Mouse (Mus musculus) limb, embryonic 13.5 days (tissue): Measurements from ENCODE around the gene Bmp7. TPM values are rescaled to one million over a fixed set of nuclear protein-coding genes. Genes with fewer than 3 reads are reported as not detected.

ENCODE experiments used
- ATAC-seq: fragments of 200-750 bp; cut with Nextera tagmentation; 2 replicates; pipeline ENCODE4 v1.8.0; 2017; ENCODE audit warnings: low read depth, moderate number of reproducible peaks, moderate TSS enrichment; ENCODE audit not compliant: low FRiP score
- H3K27ac ChIP-seq: fragments of 300-500 bp; sonication (generic); 2 replicates; pipeline ENCODE4 v1.5.1; 2015; ENCODE audit warnings: inconsistent platforms, mild to moderate bottlenecking, moderate library complexity
- H3K27me3 ChIP-seq: fragments of 300-500 bp; sonication (generic); 2 replicates; pipeline ENCODE4 v1.6.1; 2015; ENCODE audit warnings: mild to moderate bottlenecking, inconsistent platforms
- H3K36me3 ChIP-seq: fragments of 300-500 bp; sonication (generic); 2 replicates; pipeline ENCODE4 v1.6.1; 2015; ENCODE audit warnings: inconsistent platforms, mild to moderate bottlenecking, moderate library complexity
- H3K4me1 ChIP-seq: fragments of 300-500 bp; sonication (generic); 2 replicates; pipeline ENCODE4 v1.6.1; 2015; ENCODE audit warnings: inconsistent platforms
- H3K4me2 ChIP-seq: fragments of 300-500 bp; sonication (generic); replicated peaks from 2 replicates; pipeline ENCODE4 v1.6.1; 2015; ENCODE audit warnings: inconsistent platforms, mild to moderate bottlenecking, moderate library complexity
- H3K4me3 ChIP-seq: fragments of 300-500 bp; sonication (generic); 2 replicates; pipeline ENCODE4 v1.5.1; 2015; ENCODE audit warnings: moderate library complexity, mild to moderate bottlenecking, inconsistent platforms
- H3K9ac ChIP-seq: fragments of 300-500 bp; sonication (generic); 2 replicates; pipeline ENCODE4 v1.6.1; 2015; ENCODE audit warnings: mild to moderate bottlenecking, inconsistent platforms
- H3K9me3 ChIP-seq: fragments of 300-500 bp; sonication (generic); 2 replicates; pipeline ENCODE4 v1.6.1; 2016; ENCODE audit warnings: inconsistent platforms
- WGBS: fragments of 180-500 bp; shearing (Covaris S2); methylation state at CpG from one replicate; pipeline ENCODE4 v1.1.7; 2015; 5-methylcytosine and 5-hydroxymethylcytosine counted together
- polyA plus RNA-seq: library from polyadenylated mRNA; unstranded; fragments of >200 nt; fragmentation: Nextera tagmentation; extraction: Ambion mirVana; gene quantifications from 2 replicates; pipeline ENCODE4 v1.2.1, GENCODE M21; 2015

The Bmp7 gene
- polyA plus RNA-seq, 1 experiment from 2014 or later = 32.5 TPM

DNA sequence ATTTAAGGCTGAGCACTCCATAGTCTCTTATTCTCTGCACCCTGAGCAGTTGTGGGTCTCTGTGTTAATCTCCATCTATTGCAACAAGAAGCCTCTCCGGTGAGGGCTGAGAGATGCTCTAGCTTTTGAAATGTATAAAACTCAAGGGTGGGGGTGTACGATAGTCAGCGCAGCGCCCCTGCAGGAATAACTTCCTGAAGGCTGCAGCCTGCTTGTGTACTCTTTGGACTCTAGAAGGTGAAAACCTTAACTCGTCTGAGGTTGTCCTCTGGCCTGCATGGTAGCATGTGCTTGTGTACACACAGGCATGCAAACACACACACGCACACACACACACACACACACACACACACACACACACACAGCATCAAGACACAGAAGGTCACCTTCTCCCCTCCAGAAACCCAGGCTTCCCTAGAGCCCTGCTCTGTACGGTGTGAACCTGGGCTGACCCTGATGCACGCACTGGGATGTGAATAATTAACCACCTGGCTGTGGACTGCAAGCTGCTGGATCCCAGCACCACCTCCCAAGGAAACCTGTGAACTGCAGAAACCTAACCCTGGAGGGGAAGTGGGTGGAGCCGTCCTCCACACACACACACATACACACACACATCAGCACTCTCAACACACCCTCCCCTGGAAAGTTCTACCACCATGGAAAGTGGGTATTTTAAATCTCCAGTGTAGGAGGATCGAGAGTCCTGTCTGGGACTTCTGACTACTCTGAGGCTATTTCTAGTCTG lies 39.0 kb downstream of the Bmp7 start:
- Histone ChIP-seq H3K9ac (no peak overlapping the region), H3K4me3 (no peak overlapping the region), H3K4me1 (peaks cover 41% of the 10 kb centered on the region), H3K27ac (no peak overlapping the region; the same call in 1 of the 2 replicates), H3K36me3 (peaks cover 31% of the 10 kb centered on the region), H3K4me2 (no peak overlapping the region), H3K27me3 (no peaks in the 10 kb centered on the region), H3K9me3 (peaks cover 10% of the 10 kb centered on the region; the same call in 1 of the 2 replicates)
- ATAC-seq = peak; percentile 45; the same call in 1 of the 2 replicates
- 50% methylated on average over 10 of the region's 10 CpGs for WGBS

DNA sequence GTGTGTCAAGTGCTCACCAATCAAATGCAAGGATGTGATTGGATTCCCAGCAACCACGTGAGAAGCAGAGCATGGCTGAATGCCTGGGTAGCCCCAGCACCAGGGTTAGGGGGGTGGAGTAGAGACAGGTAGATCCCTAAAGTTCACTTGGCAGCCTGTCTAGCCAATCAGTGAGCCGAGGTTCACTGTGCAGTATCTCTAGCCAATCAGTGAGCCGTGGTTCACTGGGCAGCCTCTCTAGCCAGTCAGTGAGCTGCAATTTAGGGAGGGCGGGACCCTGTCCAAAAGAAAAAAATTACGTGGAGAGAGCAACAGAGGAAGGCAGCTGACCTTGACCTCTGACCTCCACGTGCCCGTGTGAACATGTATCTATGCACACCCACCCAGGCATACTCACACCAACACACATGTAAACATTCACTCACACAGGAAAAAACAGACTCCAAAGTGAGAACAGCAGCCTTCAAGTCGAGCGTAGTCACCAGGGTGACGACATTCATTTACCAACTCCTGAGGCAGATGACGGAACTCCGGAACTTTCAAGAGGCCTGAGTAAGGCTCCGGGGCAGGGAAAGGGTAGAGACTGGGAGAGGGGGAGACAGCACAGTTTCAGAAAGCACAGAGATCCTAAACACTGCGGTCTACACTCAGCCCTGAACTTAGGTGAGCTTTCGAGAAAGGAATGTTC lies 50.2 kb downstream of the Bmp7 start:
- Histone ChIP-seq H3K9me3 (no peaks in the 10 kb centered on the region), H3K27me3 (no peaks in the 10 kb centered on the region), H3K27ac (no peak overlapping the region), H3K4me1 (peaks cover 46% of the 10 kb centered on the region), H3K4me2 (no peak overlapping the region), H3K9ac (no peak overlapping the region), H3K36me3 (peaks cover 38% of the 10 kb centered on the region), H3K4me3 (no peak overlapping the region)
- 77% methylated on average over 15 of the region's 15 CpGs for WGBS
- no peak for ATAC-seq

DNA sequence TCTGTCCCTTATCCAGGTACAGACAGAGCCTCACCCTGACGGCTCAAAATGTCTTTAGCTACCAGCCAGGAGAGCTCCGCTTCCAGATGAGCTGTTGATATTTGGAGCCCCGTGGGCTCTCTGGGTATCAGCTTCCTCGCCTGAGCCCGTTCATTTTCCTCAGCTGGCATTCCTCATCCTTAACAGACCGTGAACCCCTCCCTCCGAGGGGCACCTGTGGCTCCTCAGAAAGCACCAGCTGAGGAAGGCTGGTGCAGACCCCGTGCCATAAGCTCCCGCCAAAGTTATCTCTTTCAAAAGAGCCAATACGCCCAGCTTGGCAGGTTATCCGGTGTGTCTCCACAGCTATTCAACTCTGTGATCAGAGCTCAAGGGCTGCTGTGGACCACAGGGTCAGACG lies 50.9 kb downstream of the Bmp7 start:
- H3K4me3 ChIP-seq = no peak overlapping the region
- H3K36me3 ChIP-seq = peaks cover 38% of the 10 kb centered on the region
- no peak overlapping the region for H3K9ac ChIP-seq
- no peak for ATAC-seq
- 72% methylated on average over 12 of the region's 12 CpGs for WGBS
- no peaks in the 10 kb centered on the region for H3K27me3 ChIP-seq
- H3K4me1 ChIP-seq = peaks cover 52% of the 10 kb centered on the region
- no peaks in the 10 kb centered on the region for H3K9me3 ChIP-seq
- H3K4me2 ChIP-seq = no peak overlapping the region
- H3K27ac ChIP-seq = no peak overlapping the region

DNA sequence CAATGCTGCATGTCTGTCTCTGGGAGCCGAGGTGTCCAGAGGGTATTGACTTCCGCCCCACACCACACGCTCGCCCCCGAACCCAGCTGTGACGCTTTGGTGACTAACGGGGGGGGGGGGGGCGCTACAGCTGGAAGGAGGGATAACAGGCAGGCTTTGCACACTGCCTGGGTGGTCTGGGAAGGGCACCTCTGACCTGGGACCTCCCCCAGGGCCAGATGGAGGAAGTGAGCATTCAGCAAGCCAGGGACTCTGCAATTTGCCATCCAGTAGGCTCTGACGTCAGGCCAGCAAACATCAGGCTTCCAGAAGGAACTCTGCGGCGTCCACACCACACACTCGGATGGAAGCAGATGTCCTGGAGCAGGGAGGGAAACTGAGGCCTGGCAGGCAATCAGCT lies 52.0 kb downstream of the Bmp7 start:
- peaks cover 62% of the 10 kb centered on the region for H3K4me1 ChIP-seq
- ATAC-seq = peak; percentile 33; the same call in 1 of the 2 replicates

DNA sequence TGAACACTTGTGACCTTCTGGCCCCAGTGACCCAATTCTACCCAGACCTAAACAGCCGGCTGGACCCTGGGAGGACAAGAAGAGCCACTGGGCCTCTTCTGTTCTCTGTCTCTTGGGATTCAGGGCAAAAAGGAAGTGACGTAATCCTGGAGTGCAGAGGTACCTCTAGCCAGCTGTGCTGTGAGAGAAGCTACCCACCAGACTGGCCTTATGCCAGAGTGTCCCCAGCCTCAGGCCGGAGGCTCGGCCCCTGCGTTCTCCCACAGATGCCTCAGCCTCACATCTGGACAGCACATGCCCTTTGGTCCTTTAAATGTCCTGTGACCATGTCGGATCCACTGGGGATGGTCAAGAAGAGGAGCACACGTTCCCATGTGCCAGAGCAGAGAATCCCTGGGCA lies 54.3 kb downstream of the Bmp7 start:
- Histone ChIP-seq H3K4me1 (peaks cover 85% of the 10 kb centered on the region), H3K4me3 (no peak overlapping the region), H3K27ac (0 out of 2 replicates have a peak overlapping the region, but pooled peaks have one; percentile 22), H3K9ac (no peak overlapping the region), H3K4me2 (no peak overlapping the region), H3K36me3 (peaks cover 10% of the 10 kb centered on the region; the same call in 1 of the 2 replicates), H3K9me3 (no peaks in the 10 kb centered on the region), H3K27me3 (no peaks in the 10 kb centered on the region)
- ATAC-seq = no peak
- WGBS = 18% methylated on average over 7 of the region's 7 CpGs

More for the DNA sequence above, 52.0 kb downstream of the Bmp7 start:
- Histone ChIP-seq H3K4me2 (no peak overlapping the region), H3K4me3 (no peak overlapping the region), H3K9me3 (no peaks in the 10 kb centered on the region), H3K36me3 (peaks cover 30% of the 10 kb centered on the region), H3K27me3 (no peaks in the 10 kb centered on the region), H3K9ac (peak overlapping the region; percentile 8; the same call in 1 of the 2 replicates), H3K27ac (no peak overlapping the region)
- WGBS = 23% methylated on average over 12 of the region's 12 CpGs

DNA sequence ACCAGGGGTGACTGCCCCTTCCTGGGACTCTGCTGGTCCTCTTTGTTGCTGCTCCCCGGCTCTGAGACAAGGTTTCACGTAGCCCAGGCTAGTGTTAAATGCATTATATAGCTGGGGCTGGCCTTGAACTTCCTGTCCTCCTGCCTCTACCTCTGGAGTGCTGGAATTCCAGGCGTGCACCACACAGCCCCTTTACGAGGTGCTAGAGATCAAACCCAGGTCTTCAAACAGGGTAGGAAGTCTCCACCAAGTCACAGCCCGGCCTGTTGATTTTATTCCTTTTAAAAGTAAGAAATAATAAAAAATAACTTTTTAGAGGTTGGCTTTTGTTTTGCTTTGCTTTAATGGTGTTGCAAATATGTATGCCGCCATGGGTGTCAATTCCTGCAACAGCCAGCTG lies 55.5 kb downstream of the Bmp7 start:
- no peak overlapping the region for H3K9ac ChIP-seq
- H3K4me3 ChIP-seq = no peak overlapping the region
- WGBS = 28% methylated on average over 6 of the region's 6 CpGs
- no peaks in the 10 kb centered on the region for H3K9me3 ChIP-seq
- H3K36me3 ChIP-seq = no peaks in the 10 kb centered on the region
- H3K4me1 ChIP-seq = peaks cover 95% of the 10 kb centered on the region
- peak overlapping the region; percentile 67; the same call in 1 of the 2 replicates for H3K27ac ChIP-seq
- H3K27me3 ChIP-seq = no peaks in the 10 kb centered on the region
- ATAC-seq = no peak; the same call in 1 of the 2 replicates
- no peak overlapping the region for H3K4me2 ChIP-seq

DNA sequence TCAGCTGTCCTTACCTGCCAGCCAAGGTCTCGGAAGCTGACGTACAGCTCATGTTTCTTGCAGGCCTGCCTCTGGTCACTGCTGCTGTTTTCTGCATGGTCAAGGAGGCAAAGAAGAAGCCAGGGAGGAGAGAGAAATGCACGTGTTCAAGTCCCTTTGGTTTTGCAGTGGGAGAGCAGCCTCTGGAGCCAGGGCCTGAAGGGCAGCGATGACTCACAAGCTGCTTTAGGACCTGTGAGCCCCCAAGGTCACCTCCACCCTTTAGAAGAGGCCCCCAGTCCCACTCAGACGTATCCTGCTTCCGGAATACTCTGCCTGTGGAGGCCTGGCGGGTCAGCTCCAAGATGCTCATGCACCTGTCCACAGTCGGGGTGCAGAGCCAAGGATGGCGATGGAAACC lies 64.9 kb downstream of the Bmp7 start:
- H3K9me3 ChIP-seq = no peaks in the 10 kb centered on the region
- peaks cover 66% of the 10 kb centered on the region for H3K36me3 ChIP-seq
- H3K9ac ChIP-seq = no peak overlapping the region
- H3K4me1 ChIP-seq = peaks cover 21% of the 10 kb centered on the region
- WGBS = 93% methylated on average over 9 of the region's 9 CpGs
- H3K4me2 ChIP-seq = no peak overlapping the region
- ATAC-seq = no peak
- no peak overlapping the region for H3K4me3 ChIP-seq
- no peaks in the 10 kb centered on the region for H3K27me3 ChIP-seq
- H3K27ac ChIP-seq = no peak overlapping the region

DNA sequence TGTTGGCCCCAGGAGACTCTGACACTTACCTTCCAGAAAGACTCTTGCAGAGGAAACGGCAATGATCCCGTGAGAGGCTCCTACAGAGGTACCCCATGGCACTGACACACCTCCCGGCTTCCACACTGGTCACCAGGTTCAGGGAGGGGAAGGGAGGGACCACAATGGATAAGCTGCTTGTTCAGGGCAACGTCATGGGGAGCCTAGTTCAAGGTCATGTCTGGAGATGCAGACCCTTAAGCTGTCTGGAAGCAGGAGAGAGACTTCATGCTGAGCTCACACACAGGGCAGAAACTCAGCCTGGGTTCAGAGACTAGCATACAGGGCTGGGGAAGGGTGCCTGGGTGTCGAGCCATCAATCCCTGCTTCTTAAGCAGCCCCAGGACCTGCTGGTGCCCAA lies 73.8 kb downstream of the Bmp7 start:
- peaks cover 24% of the 10 kb centered on the region for H3K36me3 ChIP-seq
- H3K27me3 ChIP-seq = peaks cover 10% of the 10 kb centered on the region
- WGBS = 53% methylated on average over 5 of the region's 5 CpGs
- H3K4me2 ChIP-seq = no peak overlapping the region
- ATAC-seq = no peak
- peaks cover 10% of the 10 kb centered on the region for H3K9me3 ChIP-seq
- no peak overlapping the region for H3K4me3 ChIP-seq
- H3K27ac ChIP-seq = peak overlapping the region; percentile 74; the same call in 1 of the 2 replicates
- H3K9ac ChIP-seq = no peak overlapping the region
- peaks cover 59% of the 10 kb centered on the region for H3K4me1 ChIP-seq

DNA sequence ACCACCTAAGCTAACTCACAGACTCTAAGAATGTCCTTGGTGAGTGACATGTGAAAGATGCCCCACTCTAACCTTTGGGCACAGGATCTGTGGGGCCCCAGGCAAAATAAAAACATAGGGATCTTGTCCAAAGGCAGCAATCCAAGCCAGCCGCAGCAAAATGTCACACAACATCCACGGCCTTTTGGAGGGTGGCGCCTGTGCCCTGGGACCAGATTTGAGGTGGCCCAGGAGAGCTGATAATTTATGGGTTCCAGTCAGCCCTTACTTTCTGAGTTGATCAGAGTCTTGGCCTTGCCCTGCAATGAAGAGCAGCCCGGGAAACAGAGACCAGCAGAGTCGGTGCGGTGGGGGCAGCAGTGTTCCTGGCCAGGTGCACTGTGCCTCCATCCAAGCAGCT lies 75.0 kb downstream of the Bmp7 start:
- whole genome bisulfite sequencing = 82% methylated on average over 6 of the region's 6 CpGs
- H3K4me1 ChIP-seq = peaks cover 62% of the 10 kb centered on the region
- ATAC-seq = no peak

DNA sequence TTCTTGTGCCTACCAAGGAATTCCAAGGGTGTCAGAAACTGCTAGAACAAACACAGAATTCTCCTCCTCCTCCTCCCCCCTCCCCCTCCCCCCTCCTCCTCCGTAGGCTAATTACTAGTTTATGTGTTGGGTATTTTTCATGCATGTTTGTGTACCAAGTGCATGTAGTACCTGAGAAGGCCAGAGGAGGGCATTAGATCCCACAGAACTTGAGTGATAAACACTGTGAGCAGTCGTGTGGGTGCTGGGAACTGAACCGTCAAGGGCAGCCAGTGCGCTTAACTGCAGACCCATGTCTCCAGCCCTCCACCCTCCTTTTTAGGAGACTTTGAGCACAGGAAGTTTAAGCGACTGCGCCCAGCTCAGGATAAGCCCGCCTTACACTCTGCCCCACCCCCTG lies 75.6 kb downstream of the Bmp7 start:
- Histone ChIP-seq H3K4me1 (peaks cover 62% of the 10 kb centered on the region), H3K9me3 (peaks cover 10% of the 10 kb centered on the region), H3K4me3 (no peak overlapping the region), H3K27me3 (peaks cover 10% of the 10 kb centered on the region), H3K27ac (no peak overlapping the region), H3K36me3 (peaks cover 12% of the 10 kb centered on the region), H3K4me2 (no peak overlapping the region), H3K9ac (no peak overlapping the region)
- no peak for ATAC-seq
- 94% methylated on average over 7 of the region's 7 CpGs for WGBS

More for the DNA sequence above, 75.0 kb downstream of the Bmp7 start:
- peaks cover 10% of the 10 kb centered on the region for H3K27me3 ChIP-seq
- no peak overlapping the region for H3K9ac ChIP-seq
- no peak overlapping the region for H3K27ac ChIP-seq
- peaks cover 10% of the 10 kb centered on the region for H3K9me3 ChIP-seq
- H3K36me3 ChIP-seq = peaks cover 18% of the 10 kb centered on the region
- H3K4me2 ChIP-seq = no peak overlapping the region
- no peak overlapping the region for H3K4me3 ChIP-seq

DNA sequence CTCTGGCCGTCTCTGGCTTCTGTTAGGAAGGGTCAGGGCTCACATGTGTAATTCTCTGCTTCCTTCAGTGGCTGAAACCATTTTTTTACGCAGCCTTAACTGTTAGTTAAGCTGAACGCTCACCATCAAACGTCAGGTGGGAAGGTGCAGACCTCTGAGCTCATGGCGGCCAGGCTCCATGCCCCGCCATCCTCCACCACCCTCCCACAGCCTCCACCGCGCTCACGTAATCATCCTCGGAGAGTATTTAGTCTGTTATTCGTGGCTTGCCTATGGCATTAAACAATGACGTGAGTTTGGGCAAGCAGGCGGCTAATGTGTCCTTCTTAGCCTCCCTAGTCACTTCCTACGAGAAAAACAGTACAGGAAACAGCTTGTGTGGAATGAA lies 76.7 kb downstream of the Bmp7 start:
- WGBS = 45% methylated on average over 14 of the region's 14 CpGs
- Histone ChIP-seq H3K27ac (peak overlapping the region; percentile 44; the same call in 1 of the 2 replicates), H3K9ac (no peak overlapping the region), H3K4me1 (peaks cover 62% of the 10 kb centered on the region), H3K27me3 (peaks cover 10% of the 10 kb centered on the region), H3K36me3 (peaks cover 3% of the 10 kb centered on the region), H3K4me2 (peak overlapping the region; percentile 54), H3K4me3 (peak overlapping the region; percentile 15; the same call in 1 of the 2 replicates), H3K9me3 (peaks cover 7% of the 10 kb centered on the region)
- ATAC-seq = no peak

DNA sequence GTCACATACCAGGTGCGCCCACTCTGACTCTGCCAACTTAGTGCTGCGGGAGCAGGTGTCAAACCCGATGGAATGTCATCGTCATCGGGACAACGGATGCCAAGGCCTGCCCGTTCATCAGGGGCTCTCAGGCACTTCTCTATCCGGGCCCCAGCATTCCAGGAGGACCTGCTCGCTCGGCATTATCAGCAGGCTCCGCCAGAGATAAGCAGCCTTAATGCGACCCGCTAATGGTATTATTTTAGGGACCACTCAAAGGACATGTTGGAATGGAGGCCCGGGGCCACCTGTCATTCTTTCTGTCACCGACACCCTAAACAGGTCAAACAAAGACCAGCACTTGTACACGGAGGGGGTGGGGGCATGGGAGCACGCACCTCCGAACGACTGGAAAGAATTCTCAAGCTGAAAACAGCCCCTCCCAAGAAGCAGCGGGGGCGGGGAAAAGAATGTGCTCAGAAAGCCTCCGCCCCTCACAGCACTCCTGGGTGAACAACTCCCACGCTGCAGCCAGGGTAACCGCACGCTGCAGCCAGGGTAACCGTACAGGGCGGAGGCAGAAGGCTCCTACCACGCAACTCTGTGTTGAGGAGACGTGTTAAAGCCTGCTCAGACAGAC lies 77.2 kb downstream of the Bmp7 start:
- peak overlapping the region; percentile 15; the same call in 1 of the 2 replicates for H3K4me3 ChIP-seq
- peaks cover 10% of the 10 kb centered on the region for H3K27me3 ChIP-seq
- peaks cover 4% of the 10 kb centered on the region; the same call in 1 of the 2 replicates for H3K9me3 ChIP-seq
- H3K9ac ChIP-seq = peak overlapping the region; percentile 5; the same call in 1 of the 2 replicates
- peak overlapping the region; percentile 54 for H3K4me2 ChIP-seq
- H3K36me3 ChIP-seq = no peaks in the 10 kb centered on the region
- ATAC-seq = peak; percentile 51; the same call in 1 of the 2 replicates
- H3K4me1 ChIP-seq = peaks cover 60% of the 10 kb centered on the region
- 23% methylated on average over 29 of the region's 29 CpGs for WGBS
- H3K27ac ChIP-seq = peak overlapping the region; percentile 44; the same call in 1 of the 2 replicates
